Mouse (Mus musculus) lung, adult 2 months (tissue): ENCODE results near the gene Cldn13. TPM values are rescaled to one million over a fixed set of nuclear protein-coding genes. Genes with fewer than 3 reads are reported as not detected.
A peak's percentile ranks its signal among the peaks of the same experiment; 100 is the strongest.
"Not testable (repeated sequence)": the region's sequence is repeated elsewhere in the genome, so short reads cannot be mapped to it uniquely, and the experiment has no call there.

ENCODE experiments used
- DNase-seq: peaks from one replicate; pipeline ENCODE4 v3.0.0; 2022
- H3K4me1 ChIP-seq: fragments of 200-500 bp; 2 replicates; pipeline ENCODE4 v1.6.1; 2011; ENCODE audit warnings: low read length; ENCODE audit not compliant: control insufficient read depth, insufficient read depth
- H3K4me3 ChIP-seq: fragments of 200-500 bp; replicated peaks from 2 replicates; pipeline ENCODE3; 2011; ENCODE audit warnings: low read depth, mild to moderate bottlenecking, control low read depth, low read length; ENCODE audit errors: extremely low read depth
- CTCF ChIP-seq: fragments of 200-500 bp; IDR thresholded peaks from 2 replicates; pipeline ENCODE4 v1.5.1; 2011; ENCODE audit warnings: mild to moderate bottlenecking, low read length, control low read depth; ENCODE audit not compliant: insufficient read depth
- POLR2A ChIP-seq: fragments of 200-500 bp; IDR thresholded peaks from 2 replicates; pipeline ENCODE4 v1.6.1; 2011; ENCODE audit warnings: low read depth, mild to moderate bottlenecking, control low read depth, low read length, borderline replicate concordance; ENCODE audit errors: extremely low read depth
- WGBS: fragments of 180-500 bp; shearing (Covaris S2); methylation state at CpG from one replicate; pipeline ENCODE4 v1.1.7; 2018; 5-methylcytosine and 5-hydroxymethylcytosine counted together
- polyA plus RNA-seq: library from polyadenylated mRNA; depleted of rRNA; stranded (reverse); fragments of >200 nt; gene quantifications from 2 replicates; pipeline ENCODE4 v1.2.3, GENCODE M21; 2012

Gene Cldn13
- polyA plus RNA-seq, 1 experiment = not detected

- TF ChIP-seq CTCF (no peak), POLR2A (no peak)
- Histone ChIP-seq H3K4me1 (no peaks in the 10 kb centered on the region), H3K4me3 (no peak overlapping the region)
- DNase-seq = no peak
- WGBS = 81% methylated on average over 3 of the region's 3 CpGs
Measured at GRCm38 (mm10) chr5:134934666-134935065, 19.3 kb upstream of the Cldn13 start.

GRCm38 (mm10) chr5:134933686-134934085 is 18.4 kb upstream of the Cldn13 start:
- DNase-seq, H3K4me3 ChIP-seq, H3K4me1 ChIP-seq: not testable (repeated sequence)
- WGBS = 92% methylated on average over 5 of the region's 5 CpGs

- TF ChIP-seq POLR2A = no peak
- TF ChIP-seq CTCF = no peak
- WGBS = 88% methylated on average over 8 of the region's 8 CpGs
- DNase-seq = no peak
- no peak overlapping the region for H3K4me3 ChIP-seq
- H3K4me1 ChIP-seq = no peaks in the 10 kb centered on the region
Measured at GRCm38 (mm10) chr5:134933281-134933680, 18.0 kb upstream of the Cldn13 start.

- peak; percentile 49 for DNase-seq
- Histone ChIP-seq H3K4me1 (no peaks in the 10 kb centered on the region), H3K4me3 (peak overlapping the region; percentile 92)
- 40% methylated on average over 9 of the region's 9 CpGs for WGBS
- peak; percentile 46 for TF ChIP-seq CTCF
- TF ChIP-seq POLR2A = no peak
Measured at GRCm38 (mm10) chr5:134932903-134933276, 17.6 kb upstream of the Cldn13 start.

- peak; percentile 86 for DNase-seq
- peak within 1 kb of the TSS; percentile 92 for H3K4me3 ChIP-seq
- TF ChIP-seq POLR2A = peak; percentile 59; the same call in 1 of the 2 replicates
- TF ChIP-seq CTCF = no peak
- under 1% methylated on average over 41 of the region's 41 CpGs for WGBS
- no peaks in the 10 kb centered on the region for H3K4me1 ChIP-seq
Measured at GRCm38 (mm10) chr5:134932179-134932902, 17.0 kb upstream of the Cldn13 start, which contains the start of gene Mettl27. Mettl27 (plus strand) TSS chr5:134932368.

GRCm38 (mm10) chr5:134929988-134930387 is 14.7 kb upstream of the Cldn13 start:
- H3K4me3 ChIP-seq = no peak overlapping the region
- no peaks in the 10 kb centered on the region for H3K4me1 ChIP-seq
- 85% methylated on average over 2 of the region's 2 CpGs for WGBS
- TF ChIP-seq CTCF (no peak), POLR2A (no peak)
- no peak for DNase-seq

- DNase-seq = no peak
- Histone ChIP-seq H3K4me3 (no peak overlapping the region), H3K4me1 (no peaks in the 10 kb centered on the region)
- 68% methylated on average over 4 of the region's 4 CpGs for WGBS
- TF ChIP-seq CTCF (no peak), POLR2A (no peak)
Measured at GRCm38 (mm10) chr5:134926726-134927125, 11.4 kb upstream of the Cldn13 start.

- Histone ChIP-seq H3K4me3 (no peak overlapping the region), H3K4me1 (no peaks in the 10 kb centered on the region)
- DNase-seq = no peak
- no peak for TF ChIP-seq POLR2A
- TF ChIP-seq CTCF = no peak
- WGBS = 47% methylated on average over 6 of the region's 6 CpGs
Measured at GRCm38 (mm10) chr5:134923141-134923540, 7.8 kb upstream of the Cldn13 start.

- WGBS = 87% methylated on average over 8 of the region's 8 CpGs
- TF ChIP-seq POLR2A (no peak), CTCF (no peak)
- Histone ChIP-seq H3K4me1 (no peaks in the 10 kb centered on the region), H3K4me3 (no peak overlapping the region)
- DNase-seq = no peak
Measured at GRCm38 (mm10) chr5:134921106-134921505, 5.8 kb upstream of the Cldn13 start.

GRCm38 (mm10) chr5:134920106-134920687 is 4.9 kb upstream of the Cldn13 start:
- DNase-seq = no peak
- Histone ChIP-seq H3K4me1 (no peaks in the 10 kb centered on the region), H3K4me3 (no peak overlapping the region)
- TF ChIP-seq POLR2A (no peak), CTCF (no peak)
- whole genome bisulfite sequencing = 71% methylated on average over 6 of the region's 6 CpGs

GRCm38 (mm10) chr5:134919097-134919496 is 3.8 kb upstream of the Cldn13 start:
- no peak for TF ChIP-seq POLR2A
- no peak for TF ChIP-seq CTCF
- DNase-seq = no peak
- Histone ChIP-seq H3K4me1 (no peaks in the 10 kb centered on the region), H3K4me3 (no peak overlapping the region)
- WGBS = 80% methylated on average over 3 of the region's 3 CpGs
